Mouse (Mus musculus) olfactory bulb, adult 2 months (tissue): ENCODE results near the gene Cnpy2.

Experiments
- CTCF ChIP-seq: fragments of 200-500 bp; IDR thresholded peaks from 2 replicates; pipeline ENCODE4 v1.5.1; 2012; ENCODE audit warnings: low read depth, mild to moderate bottlenecking, low read length, moderate library complexity; ENCODE audit not compliant: insufficient read depth
- POLR2A ChIP-seq: fragments of 200-500 bp; IDR thresholded peaks from 2 replicates; pipeline ENCODE4 v1.6.1; 2012; ENCODE audit warnings: mild to moderate bottlenecking, low read depth, low read length, moderate library complexity; ENCODE audit not compliant: insufficient read depth

DNA sequence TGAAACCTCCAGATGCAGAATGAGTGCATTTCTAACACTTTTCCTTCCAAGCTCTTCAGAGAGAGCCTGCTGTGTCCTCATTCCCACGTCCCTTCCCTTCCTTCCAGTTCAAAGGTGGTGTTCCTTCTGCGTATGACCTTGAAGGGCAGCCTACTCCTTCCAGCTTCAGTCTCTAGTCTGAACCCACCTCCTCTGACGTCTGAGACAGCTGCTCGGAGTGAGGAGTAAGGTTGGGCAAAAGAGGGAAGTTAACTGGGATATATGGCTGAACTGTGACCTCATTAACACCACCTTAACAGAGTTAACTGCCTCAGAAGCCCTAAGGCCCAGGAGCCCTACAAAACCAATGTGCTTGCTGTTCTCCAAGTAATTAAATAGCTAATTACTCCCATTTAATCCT lies 48.3 kb downstream of the Cnpy2 start:
- TF ChIP-seq CTCF, result no peak
- no peak for TF ChIP-seq POLR2A
